Mouse (Mus musculus) splenic B cell, adult 2 months (primary cell): ENCODE results near the gene Pak1.

Experiments
- DNase-seq: peaks from one replicate; pipeline ENCODE4 v3.0.0-alpha.2; 2011; ENCODE audit warnings: low read depth, low spot score
- H3K27me3 ChIP-seq: 2 replicates; pipeline ENCODE4 v1.6.1; 2012; ENCODE audit warnings: mild to moderate bottlenecking, low read length, moderate library complexity, mixed read lengths; ENCODE audit not compliant: control insufficient read depth, poor library complexity, insufficient read depth, severe bottlenecking
- H3K36me3 ChIP-seq: 2 replicates; pipeline ENCODE4 v1.6.1; 2012; ENCODE audit warnings: mild to moderate bottlenecking, low read length, moderate library complexity, mixed read lengths; ENCODE audit not compliant: control insufficient read depth, poor library complexity, insufficient read depth, severe bottlenecking

The Pak1 gene

DNA sequence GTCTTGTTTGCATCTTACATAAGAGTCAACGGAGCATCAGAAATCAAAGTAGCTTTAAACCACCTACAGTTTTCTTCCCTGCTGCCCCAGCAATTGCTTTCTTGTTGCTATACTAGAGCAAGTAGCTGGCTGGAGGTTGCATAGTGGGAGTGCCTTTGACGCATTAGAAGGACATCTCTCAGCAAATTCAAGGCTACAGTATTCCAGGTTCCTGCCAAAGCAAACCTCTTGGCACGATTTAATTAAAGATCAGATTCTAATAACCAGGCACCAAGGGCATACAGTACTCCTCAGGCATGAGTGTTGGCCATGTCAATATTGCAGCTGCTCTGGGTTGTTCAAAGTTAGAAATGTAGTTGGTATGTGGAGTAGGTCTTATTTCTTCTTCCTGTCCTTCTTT, 62.0 kb downstream of the Pak1 start:
- Histone ChIP-seq H3K36me3 (no peaks in the 10 kb centered on the region), H3K27me3 (no peaks in the 10 kb centered on the region)
- no peak for DNase-seq

- no peaks in the 10 kb centered on the region for H3K27me3 ChIP-seq
- H3K36me3 ChIP-seq = no peaks in the 10 kb centered on the region
- DNase-seq = peak; percentile 47
Measured at GRCm38 (mm10) chr7:97863512-97863911, 75.2 kb downstream of the Pak1 start.

DNA sequence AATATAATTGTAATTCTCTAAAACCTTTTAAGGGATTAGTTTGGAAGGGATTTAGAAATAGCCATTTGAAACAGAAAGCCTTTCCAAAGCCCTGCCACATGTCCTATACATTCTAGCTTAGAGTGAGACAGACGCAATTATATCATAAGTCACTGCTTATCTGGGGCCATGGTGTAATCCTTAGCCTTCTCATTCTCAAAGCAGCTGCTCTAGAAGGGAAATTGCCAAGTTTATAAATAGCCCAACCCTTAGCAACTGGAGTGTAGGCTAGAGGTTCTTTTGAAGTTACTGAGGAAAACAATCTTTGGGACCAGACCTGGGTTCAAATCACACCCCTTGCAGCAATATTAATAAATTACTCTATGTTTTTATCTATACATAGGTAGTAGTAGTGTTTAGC, 76.2 kb downstream of the Pak1 start:
- no peaks in the 10 kb centered on the region for H3K36me3 ChIP-seq

GRCm38 (mm10) chr7:97867866-97868265, 79.5 kb downstream of the Pak1 start:
- Histone ChIP-seq H3K36me3 (no peaks in the 10 kb centered on the region), H3K27me3 (no peaks in the 10 kb centered on the region)
- DNase-seq = no peak

More for the DNA sequence above, 76.2 kb downstream of the Pak1 start:
- DNase-seq = no peak
- no peaks in the 10 kb centered on the region for H3K27me3 ChIP-seq

GRCm38 (mm10) chr7:97868766-97869165, 80.4 kb downstream of the Pak1 start:
- no peaks in the 10 kb centered on the region for H3K27me3 ChIP-seq
- no peaks in the 10 kb centered on the region for H3K36me3 ChIP-seq
- DNase-seq = no peak

DNA sequence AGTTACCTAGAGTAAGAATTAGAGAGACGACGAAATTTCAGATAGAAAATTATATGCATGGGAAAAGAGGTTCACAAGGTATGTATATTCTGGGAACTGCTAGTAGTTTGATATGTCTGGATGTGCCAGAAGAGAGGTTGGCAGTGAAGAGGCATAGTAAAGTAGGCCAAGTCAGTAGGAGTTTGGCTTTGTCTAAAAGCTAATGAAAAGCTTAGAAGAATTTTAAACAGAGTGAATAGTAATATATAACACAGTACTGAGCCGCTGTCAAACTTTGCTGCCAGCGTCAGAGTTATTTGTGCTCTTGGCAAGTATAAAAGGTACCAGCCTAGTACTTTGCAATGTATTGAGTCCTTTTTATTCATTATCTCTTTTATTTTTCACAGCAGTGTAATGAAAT, 84.1 kb downstream of the Pak1 start:
- DNase-seq = no peak
- H3K27me3 ChIP-seq = no peaks in the 10 kb centered on the region
- H3K36me3 ChIP-seq = no peaks in the 10 kb centered on the region

DNA sequence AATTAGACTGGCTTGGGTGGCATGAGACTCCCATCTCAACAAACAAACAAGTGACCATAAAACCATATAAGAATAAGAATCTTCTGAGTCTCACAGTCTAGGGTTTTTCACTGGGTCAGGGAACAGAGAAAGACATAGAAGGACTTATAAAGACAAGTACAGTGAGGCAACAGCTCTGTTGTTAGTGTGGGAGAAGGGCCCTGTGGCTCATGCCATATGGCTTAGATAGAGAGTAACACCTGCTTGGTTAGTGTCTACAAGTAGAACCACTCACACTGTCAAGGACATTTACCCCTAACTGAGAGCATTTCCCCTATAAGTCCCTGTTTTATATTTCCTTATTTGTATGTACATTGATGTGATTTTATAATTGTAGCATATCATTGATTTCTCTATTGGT, 85.0 kb downstream of the Pak1 start:
- no peak for DNase-seq
- H3K27me3 ChIP-seq = no peaks in the 10 kb centered on the region
- H3K36me3 ChIP-seq = no peaks in the 10 kb centered on the region

- DNase-seq = no peak
- Histone ChIP-seq H3K27me3 (no peaks in the 10 kb centered on the region), H3K36me3 (no peaks in the 10 kb centered on the region)
Measured at GRCm38 (mm10) chr7:97877846-97878538, 89.7 kb downstream of the Pak1 start.

- Histone ChIP-seq H3K36me3 (no peaks in the 10 kb centered on the region), H3K27me3 (no peaks in the 10 kb centered on the region)
- no peak for DNase-seq
Measured at GRCm38 (mm10) chr7:97911646-97912045, 123.3 kb downstream of the Pak1 start.

DNA sequence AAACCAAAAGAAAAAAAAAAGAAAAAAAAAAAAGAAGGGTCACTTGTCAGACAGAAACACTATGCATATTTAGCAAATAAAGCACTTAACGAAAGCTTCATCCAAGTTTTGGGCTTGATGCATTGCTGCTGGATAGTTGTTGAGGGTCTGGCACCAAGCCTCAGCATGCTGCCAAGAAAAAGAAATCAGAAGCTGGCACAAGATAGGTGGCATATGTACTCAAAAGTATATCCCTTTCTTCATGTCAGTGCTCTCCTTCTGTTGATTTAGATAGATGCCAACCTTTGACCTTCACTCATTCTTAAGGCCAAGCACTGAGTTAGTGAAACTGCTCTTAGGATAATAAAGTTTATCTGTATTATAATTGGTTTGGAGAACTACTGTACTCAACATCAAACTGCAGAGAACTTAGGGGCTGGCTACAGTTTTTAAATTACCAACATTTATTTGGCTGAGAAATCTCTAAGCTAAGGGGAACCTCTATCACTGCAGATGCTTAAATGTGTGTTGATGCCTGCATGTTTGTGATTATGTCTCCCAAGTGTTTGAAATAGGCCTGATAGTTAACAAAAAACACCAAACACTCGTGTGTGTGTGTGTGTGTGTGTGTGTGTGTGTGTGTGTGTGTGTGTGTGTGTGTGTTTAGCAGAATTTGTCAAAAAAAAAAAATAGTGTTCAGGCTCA, 126.6 kb downstream of the Pak1 start:
- H3K27me3 ChIP-seq = no peaks in the 10 kb centered on the region
- no peak for DNase-seq

GRCm38 (mm10) chr7:97919742-97920141, 131.4 kb downstream of the Pak1 start, which contains the start of gene Gdpd4:
TSS of gene Gdpd4 (plus strand) at chr7:97919955.
- DNase-seq = no peak
- Histone ChIP-seq H3K27me3 (no peaks in the 10 kb centered on the region), H3K36me3 (no peaks in the 10 kb centered on the region)

More for the DNA sequence above, 126.6 kb downstream of the Pak1 start:
- no peaks in the 10 kb centered on the region for H3K36me3 ChIP-seq

GRCm38 (mm10) chr7:97925819-97926218, 137.5 kb downstream of the Pak1 start:
- no peak for DNase-seq
- no peaks in the 10 kb centered on the region for H3K27me3 ChIP-seq
- no peaks in the 10 kb centered on the region for H3K36me3 ChIP-seq

GRCm38 (mm10) chr7:97926978-97927377, 138.6 kb downstream of the Pak1 start:
- no peak for DNase-seq
- no peaks in the 10 kb centered on the region for H3K36me3 ChIP-seq
- no peaks in the 10 kb centered on the region for H3K27me3 ChIP-seq

DNA sequence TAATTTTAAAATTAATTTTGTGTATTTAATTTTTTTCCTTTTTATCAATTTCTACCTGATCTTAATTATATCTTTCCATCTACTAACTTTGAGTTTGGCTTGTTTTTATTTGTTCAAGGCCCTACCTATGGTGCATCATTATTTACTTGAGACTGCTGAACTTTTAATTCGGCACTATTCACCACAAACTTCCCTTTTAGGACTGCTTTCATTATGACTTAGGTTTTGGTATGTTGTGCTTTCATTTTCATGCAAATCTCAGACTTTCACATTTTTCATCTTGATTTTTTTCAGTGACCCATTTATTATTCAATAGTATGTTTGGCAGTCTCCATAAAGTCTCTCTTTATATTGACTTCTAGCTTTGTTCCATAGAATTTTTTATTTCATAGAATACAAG, 156.1 kb downstream of the Pak1 start:
- DNase-seq = no peak
- Histone ChIP-seq H3K36me3 (no peaks in the 10 kb centered on the region), H3K27me3 (no peaks in the 10 kb centered on the region)
